Comparison of ENCODE assay signal across 9 mouse cellular contexts in genomic region chr4:114410958-114411661, GRCm38 (mm10). TPM values are rescaled to one million over a fixed set of nuclear protein-coding genes. Genes with fewer than 3 reads are reported as not detected.
DNase-seq lines count a peak whose midpoint lies in the region; ATAC-seq and TF ChIP-seq lines count a peak whose summit lies in the region.
"Had no signal": no experiment of that assay in that cellular context is flagged by ENCODE, and none has a peak within 500 bp of the region (broad histone marks: within the 10 kb centered on the region; RNA-seq: fewer than 3 reads in every experiment).

No protein-coding gene starts in this region.

- H3K36me3 ChIP-seq in heart, embryonic 14.5 days (ENCODE audit: control insufficient read depth, insufficient read depth, low read length): no peaks in the 10 kb centered on the region
- 0 out of 2 replicates have a peak, but pooled peaks cover 2% of the 10 kb centered on the region for H3K36me3 ChIP-seq in lung, embryonic 16.5 days (ENCODE audit: control insufficient read depth, insufficient read depth, low read length)
- H3K36me3 ChIP-seq in heart, postnatal 0 days (replicated peaks; ENCODE audit: control insufficient read depth, insufficient read depth, low read length): 0 out of 2 replicates have a peak, but pooled peaks cover 5% of the 10 kb centered on the region
- no peaks in the 10 kb centered on the region for H3K36me3 ChIP-seq in neural tube, embryonic 13.5 days

- H3K27me3 ChIP-seq in heart, embryonic 14.5 days (ENCODE audit: control insufficient read depth, insufficient read depth, low read length): peaks cover 88% of the 10 kb centered on the region
- peaks cover 11% of the 10 kb centered on the region for H3K27me3 ChIP-seq in lung, embryonic 16.5 days (ENCODE audit: control insufficient read depth, insufficient read depth, low read depth, low read length)
- H3K27me3 ChIP-seq in heart, postnatal 0 days (ENCODE audit: control insufficient read depth, insufficient read depth, low read length): peaks cover 20% of the 10 kb centered on the region
- peaks cover 48% of the 10 kb centered on the region for H3K27me3 ChIP-seq in neural tube, embryonic 13.5 days

- 12% methylated on average over 9 of the region's 9 CpGs for WGBS in heart, embryonic 14.5 days
- WGBS in lung, embryonic 16.5 days: 40% methylated on average over 9 of the region's 9 CpGs
- WGBS in heart, postnatal 0 days: 44% methylated on average over 9 of the region's 9 CpGs
- 52% methylated on average over 9 of the region's 9 CpGs for WGBS in neural tube, embryonic 13.5 days

- TF ChIP-seq CTCF in heart, postnatal 0 days (IDR thresholded peaks at IDR 0.05; ENCODE audit: low read depth): no peak

- DNase-seq in heart, postnatal 10 days: no peak
- DNase-seq in lung, postnatal 36 days: no peak
- DNase-seq in heart, postnatal 0 days (ENCODE audit: low spot score): no peak
- no peak for DNase-seq in ovary, postnatal 36 days (ENCODE audit: low spot score)
- DNase-seq: gastrocnemius, postnatal 14 days; thymus, postnatal 36 days had no signal

- no peak overlapping the region; a peak in 1 of 4 replicates for H3K4me3 ChIP-seq in heart, embryonic 14.5 days (ENCODE audit: control insufficient read depth in 1 of 2, insufficient read depth in 1 of 2, low read depth in 1 of 2, low read length in 2 of 2)
- H3K4me3 ChIP-seq in lung, embryonic 16.5 days (ENCODE audit: low read length): peak overlapping the region; percentile 22
- peak overlapping the region; percentile 11; the same call in 1 of the 2 replicates for H3K4me3 ChIP-seq in heart, postnatal 0 days (ENCODE audit: low read depth, low read length)
- no peak overlapping the region; the same call in 1 of the 2 replicates for H3K4me3 ChIP-seq in neural tube, embryonic 13.5 days

- no peak overlapping the region for H3K27ac ChIP-seq in heart, embryonic 14.5 days (replicated peaks in 1 of 2; ENCODE audit: control insufficient read depth in 1 of 2, insufficient read depth in 1 of 2, low read depth in 2 of 2, low read length in 2 of 2)
- no peak overlapping the region for H3K27ac ChIP-seq in lung, embryonic 16.5 days (ENCODE audit: low read length)
- H3K27ac ChIP-seq in heart, postnatal 0 days (ENCODE audit: low read depth): no peak overlapping the region
- no peak overlapping the region for H3K27ac ChIP-seq in neural tube, embryonic 13.5 days (replicated peaks)

- H3K4me1 ChIP-seq in heart, embryonic 14.5 days (ENCODE audit: control insufficient read depth in 2 of 2, insufficient read depth in 2 of 2, low read length in 2 of 2): peaks cover 12 to 25% of the 10 kb centered on the region in 2 experiments; a peak in 3 of 4 replicates
- H3K4me1 ChIP-seq in lung, embryonic 16.5 days (replicated peaks; ENCODE audit: control insufficient read depth, insufficient read depth, low read length): peaks cover 14% of the 10 kb centered on the region; the same call in 1 of the 2 replicates
- peaks cover 30% of the 10 kb centered on the region for H3K4me1 ChIP-seq in heart, postnatal 0 days (ENCODE audit: control insufficient read depth, insufficient read depth)
- H3K4me1 ChIP-seq in neural tube, embryonic 13.5 days (replicated peaks): peaks cover 34% of the 10 kb centered on the region

- H3K4me2 ChIP-seq in heart, embryonic 14.5 days (ENCODE audit: low read length): peak overlapping the region; percentile 39
- H3K4me2 ChIP-seq in lung, embryonic 16.5 days (ENCODE audit: low read depth, low read length): peak overlapping the region; percentile 87; the same call in 1 of the 2 replicates
- H3K4me2 ChIP-seq in heart, postnatal 0 days (ENCODE audit: low read depth, low read length): peak overlapping the region; percentile 46
- H3K4me2 ChIP-seq in neural tube, embryonic 13.5 days: peak overlapping the region; percentile 33

- H3K9ac ChIP-seq in heart, embryonic 14.5 days (ENCODE audit: low read length): peak overlapping the region; percentile 41; the same call in 1 of the 2 replicates
- H3K9ac ChIP-seq in lung, embryonic 16.5 days (ENCODE audit: low read length): no peak overlapping the region; the same call in 1 of the 2 replicates
- H3K9ac ChIP-seq in heart, postnatal 0 days (replicated peaks; ENCODE audit: low read depth, low read length): no peak overlapping the region; the same call in 1 of the 2 replicates
- 0 out of 2 replicates have a peak overlapping the region, but pooled peaks have one; percentile 3 for H3K9ac ChIP-seq in neural tube, embryonic 13.5 days

- ATAC-seq in heart, embryonic 14.5 days (ENCODE audit: insufficient number of reproducible peaks, insufficient read depth, low FRiP score, low read depth): no peak
- no peak for ATAC-seq in lung, embryonic 16.5 days (ENCODE audit: low read depth)
- no peak for ATAC-seq in heart, postnatal 0 days (ENCODE audit: insufficient read depth, low read depth)
- no peak for ATAC-seq in neural tube, embryonic 13.5 days (ENCODE audit: low read depth)

- no peaks in the 10 kb centered on the region for H3K9me3 ChIP-seq in heart, embryonic 14.5 days (ENCODE audit: control insufficient read depth, low read length)
- H3K9me3 ChIP-seq in lung, embryonic 16.5 days (ENCODE audit: control insufficient read depth, low read length): no peaks in the 10 kb centered on the region
- H3K9me3 ChIP-seq in heart, postnatal 0 days (replicated peaks; ENCODE audit: control insufficient read depth, low read length): no peaks in the 10 kb centered on the region
- H3K9me3 ChIP-seq in neural tube, embryonic 13.5 days: no peaks in the 10 kb centered on the region

- intact Hi-C loops in heart, postnatal 10 days (cut with DNase I): loop anchor here (2.0 kb wide), 1 partner anchor 50 kb away; no protein-coding TSS in a partner anchor

- TF ChIP-seq EP300 in heart, postnatal 0 days (IDR thresholded peaks at IDR 0.05; ENCODE audit: low read depth): no peak

RNA-seq across cellular contexts. Expression of gene Trabd2b, which starts 4.6 kb away (rescaled TPM):
- 1.9 and 2.7 TPM in 2 replicates for polyA plus RNA-seq in heart, embryonic 14.5 days (2014; fragmentation: Nextera tagmentation; extraction: Ambion mirVana)
- 10 to 100 TPM; 21.1 to 25.6 TPM for total RNA-seq in heart, postnatal 10 days (2021)
- polyA plus RNA-seq in lung, embryonic 16.5 days (2015; fragmentation: Nextera tagmentation; extraction: Ambion mirVana): 5.1 and 5.4 TPM in 2 replicates
- 8.5 and 10.5 TPM in 2 replicates for total RNA-seq in heart, postnatal 0 days (2014; rRNA removed; ENCODE audit: low replicate concordance)
- polyA plus RNA-seq in heart, postnatal 0 days (2015; fragmentation: Nextera tagmentation; extraction: Ambion mirVana): 4.2 and 4.5 TPM in 2 replicates
- 0.84 and 0.90 TPM in 2 replicates for polyA plus RNA-seq in neural tube, embryonic 13.5 days (2015; fragmentation: Nextera tagmentation; extraction: Ambion mirVana)

Comparison
In these comparisons a context has a peak if more than half of its experiments do, and no peak if none do; other contexts are left out.
1. H3K4me3 ChIP-seq: peak in lung, embryonic 16.5 days (single experiment) and heart, postnatal 0 days (single experiment); none in heart, embryonic 14.5 days (0 of 2) and neural tube, embryonic 13.5 days (single experiment).
2. H3K9ac ChIP-seq: peak in heart, embryonic 14.5 days (single experiment) and neural tube, embryonic 13.5 days (single experiment); none in lung, embryonic 16.5 days (single experiment) and heart, postnatal 0 days (single experiment).
3. H3K4me2 ChIP-seq: peak in every context shown above with its lines; median percentile 87 in lung, embryonic 16.5 days; 46 in heart, postnatal 0 days; 39 in heart, embryonic 14.5 days; 33 in neural tube, embryonic 13.5 days.